Mouse (Mus musculus): ENCODE data around the gene Phf11c.

DNA sequence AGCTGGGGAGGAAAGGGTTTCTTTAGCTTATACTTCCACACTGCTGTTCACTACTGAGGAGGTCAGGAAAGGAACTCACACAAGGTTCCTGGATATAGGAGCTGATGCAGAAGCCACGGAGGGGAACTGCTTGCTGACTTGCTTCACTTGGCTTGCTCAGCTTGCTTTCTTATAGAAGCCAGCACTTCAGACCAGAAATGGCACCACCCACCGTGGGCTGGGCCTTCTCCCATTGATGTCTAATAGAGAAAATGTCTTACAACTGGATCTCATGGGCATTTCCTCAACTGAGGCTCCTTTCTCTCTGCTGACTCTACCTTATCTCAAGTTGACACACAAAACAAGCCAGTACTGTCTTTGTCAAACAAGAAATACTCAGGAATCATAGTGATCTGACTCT is 38.7 kb upstream of the Phf11c start:
- TF ChIP-seq CTCF (IDR thresholded peaks at IDR 0.05; ENCODE audit: low read depth) (no peak), EP300 (IDR thresholded peaks at IDR 0.05; ENCODE audit: low read depth) (no peak)
